Mouse (Mus musculus): ENCODE measurements at regions not wholly inside any gene's neighbourhood (a gene's known extent, or its start where the extent isn't known, plus 50 kb on each side); places are given as distances from the start of the nearest gene placed in this dataset.

DNA sequence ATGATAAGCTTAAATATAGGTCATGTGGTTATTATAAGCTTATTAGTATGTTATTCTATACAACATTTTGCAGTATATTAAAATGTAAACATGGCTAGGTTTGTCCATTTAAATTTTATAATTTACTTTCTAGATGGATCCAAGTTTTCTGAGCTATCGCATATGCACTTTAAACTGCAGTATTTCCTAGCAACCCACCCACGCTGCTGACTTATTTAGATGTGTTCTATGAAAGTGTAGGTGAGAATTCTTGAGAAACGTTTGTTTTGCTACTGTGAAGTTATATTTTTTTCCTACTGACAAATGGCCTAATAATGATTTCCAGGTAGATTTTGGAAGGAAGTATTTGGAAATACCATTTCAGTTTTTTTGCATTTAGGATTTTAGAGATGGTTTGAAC, 308.0 kb downstream of the Gbe1 start:
- no peak for DNase-seq

DNA sequence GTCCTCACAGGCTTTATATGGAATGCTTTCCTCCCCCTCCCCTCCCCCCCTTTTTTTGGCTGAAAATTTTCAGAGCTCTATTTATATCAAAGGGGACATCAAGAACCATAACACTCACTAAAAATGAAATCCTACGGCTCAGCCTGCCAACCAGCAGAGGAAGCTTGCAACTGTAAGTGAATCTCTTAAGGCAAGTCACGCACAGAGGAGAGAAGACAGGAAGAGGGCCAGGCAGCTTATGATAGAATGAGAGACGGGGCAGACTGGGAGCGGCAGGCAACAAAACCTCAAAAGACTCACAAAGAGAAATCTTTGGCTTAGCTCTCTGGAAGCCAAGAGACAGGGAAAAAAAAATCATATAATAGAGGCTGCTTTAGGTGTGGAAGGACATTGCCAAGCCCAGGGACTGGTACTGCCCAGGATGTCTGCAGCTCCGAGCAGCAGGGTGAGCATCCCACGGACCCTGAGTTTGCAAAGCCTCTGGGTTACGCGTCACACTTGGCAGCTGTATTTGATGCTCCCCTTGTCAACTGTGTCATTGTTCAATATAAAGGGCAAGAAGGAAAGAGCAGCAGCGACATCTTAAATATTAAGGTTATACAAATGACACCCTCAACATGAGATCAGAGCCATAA, 330.0 kb downstream of the Gbe1 start:
- no peak for DNase-seq

DNA sequence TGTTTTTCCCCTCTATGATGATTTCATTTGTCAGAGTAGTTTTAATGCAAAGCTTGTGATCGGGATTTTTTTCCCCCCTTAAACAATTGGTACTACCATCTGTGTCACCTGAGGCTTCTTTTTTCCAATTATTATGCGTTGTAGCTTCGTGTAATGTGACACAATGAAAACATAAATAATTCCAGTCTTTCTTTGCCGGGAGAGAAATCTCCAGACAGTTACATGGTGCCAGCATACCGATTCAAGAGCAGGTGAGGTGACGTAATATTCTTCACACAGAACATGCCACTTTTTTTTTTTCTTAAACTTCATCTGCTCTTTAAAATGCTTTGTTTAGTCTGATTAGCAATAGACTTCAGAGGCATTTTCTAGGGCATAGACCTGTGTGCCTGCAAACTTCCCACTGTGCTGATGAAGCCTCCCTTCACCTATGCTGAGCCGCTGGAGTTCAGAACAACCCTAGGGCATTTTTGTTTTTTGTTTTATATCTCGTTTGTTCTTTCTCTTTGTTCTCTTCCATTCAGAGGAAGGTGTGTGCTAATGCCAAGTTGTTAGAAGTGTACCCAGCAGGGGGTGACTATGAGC, 331.0 kb downstream of the Gbe1 start:
- no peak for DNase-seq

DNA sequence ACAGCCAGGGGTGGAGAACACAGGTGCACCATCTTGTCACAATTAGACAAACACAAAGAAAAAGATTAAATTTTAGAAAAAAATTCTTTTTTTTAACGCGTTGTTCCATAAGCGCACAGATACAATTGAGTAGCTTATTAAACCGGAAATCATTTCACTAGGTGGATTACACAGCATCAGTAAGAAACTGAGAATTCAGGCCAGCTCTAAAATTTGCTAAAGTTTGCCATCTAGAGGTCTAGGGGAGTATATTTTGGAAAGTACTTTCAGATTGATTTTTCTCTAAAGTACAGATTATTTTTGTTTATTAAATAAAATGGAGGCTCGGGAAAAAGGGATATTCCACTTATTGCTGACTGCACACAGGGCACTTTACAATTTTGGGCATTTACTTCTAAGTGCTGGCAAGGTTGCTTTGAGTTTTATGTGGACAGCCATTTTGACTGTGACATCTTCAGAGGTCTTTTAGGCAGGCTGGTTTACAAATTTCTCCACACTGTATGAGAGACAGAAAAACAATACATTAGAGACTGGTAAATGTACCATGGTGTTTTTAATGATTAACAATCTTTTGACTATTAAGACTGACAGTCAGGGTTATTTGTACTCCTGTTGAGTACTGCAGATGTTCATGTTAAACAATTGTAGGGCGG, 340.8 kb downstream of the Gbe1 start:
- no peak for DNase-seq

DNA sequence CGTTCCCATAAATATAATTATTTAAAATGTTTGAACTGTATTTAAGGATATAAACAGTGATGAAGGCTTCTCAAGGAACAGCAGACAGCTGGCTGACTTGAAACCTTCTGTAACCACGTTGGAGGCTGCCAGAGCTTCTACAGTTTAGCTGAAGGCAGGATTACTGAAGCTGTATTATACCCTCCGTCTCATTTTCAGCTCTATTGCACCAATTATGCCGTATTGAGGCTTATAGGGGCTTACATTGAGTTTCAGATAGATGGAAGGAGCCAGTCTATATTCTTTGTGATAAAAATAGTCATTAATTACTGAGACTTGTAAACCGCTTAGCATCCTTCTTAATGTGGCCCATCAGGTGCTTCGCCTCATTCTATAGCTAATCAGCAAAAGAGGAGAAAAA, 376.1 kb downstream of the Gbe1 start:
- DNase-seq = no peak

DNA sequence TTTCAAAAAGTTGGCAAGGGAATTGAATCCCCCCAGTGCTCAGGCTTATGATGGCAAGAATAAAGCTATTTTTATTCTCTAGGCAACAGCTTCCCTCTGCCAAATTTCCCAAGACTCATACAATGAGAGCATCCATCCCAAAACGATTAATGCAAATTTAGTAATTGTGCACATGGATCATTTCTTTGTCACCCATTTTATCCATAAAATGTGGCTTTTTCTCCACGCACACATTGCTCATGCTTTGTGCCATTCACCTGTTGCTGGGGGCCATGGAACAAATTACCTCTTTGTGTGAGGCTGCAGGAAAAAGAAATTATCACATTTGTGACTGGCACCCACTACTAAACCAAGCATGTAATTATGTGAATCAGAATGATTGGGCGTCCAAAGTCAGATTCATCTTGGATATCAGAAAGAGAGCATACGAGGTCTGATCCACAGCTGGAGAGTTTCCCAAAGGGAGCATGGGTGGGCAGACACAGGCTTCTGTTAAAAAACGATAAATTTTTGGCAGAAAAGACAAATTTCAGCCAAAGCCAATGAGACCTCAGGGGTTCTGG, 411.1 kb downstream of the Gbe1 start:
- no peak for DNase-seq

DNA sequence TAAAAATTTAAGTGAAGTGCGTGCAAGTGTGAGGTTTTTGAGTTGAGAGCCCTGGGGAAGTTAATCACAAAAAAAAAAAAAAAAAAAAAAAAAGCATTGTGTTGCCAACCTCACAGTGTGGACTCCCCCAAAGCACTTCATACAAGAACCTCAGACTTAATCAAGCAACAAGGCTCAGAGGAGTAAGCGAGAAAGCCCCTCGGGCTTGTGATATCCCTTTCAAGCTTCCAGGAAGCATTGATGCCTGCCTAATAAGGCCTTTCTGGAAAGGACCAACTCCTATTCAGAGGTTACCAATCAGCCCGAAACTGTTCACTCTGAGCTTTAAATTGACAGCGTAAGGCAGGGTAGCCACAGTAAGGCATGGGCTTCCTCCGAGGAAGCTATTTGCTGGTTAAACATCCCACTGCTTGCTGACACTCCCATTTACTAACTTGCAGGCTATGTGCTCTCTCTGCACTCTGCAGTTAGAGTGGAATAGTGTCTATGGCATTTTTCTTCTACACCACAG, 411.6 kb downstream of the Gbe1 start:
- DNase-seq = no peak

DNA sequence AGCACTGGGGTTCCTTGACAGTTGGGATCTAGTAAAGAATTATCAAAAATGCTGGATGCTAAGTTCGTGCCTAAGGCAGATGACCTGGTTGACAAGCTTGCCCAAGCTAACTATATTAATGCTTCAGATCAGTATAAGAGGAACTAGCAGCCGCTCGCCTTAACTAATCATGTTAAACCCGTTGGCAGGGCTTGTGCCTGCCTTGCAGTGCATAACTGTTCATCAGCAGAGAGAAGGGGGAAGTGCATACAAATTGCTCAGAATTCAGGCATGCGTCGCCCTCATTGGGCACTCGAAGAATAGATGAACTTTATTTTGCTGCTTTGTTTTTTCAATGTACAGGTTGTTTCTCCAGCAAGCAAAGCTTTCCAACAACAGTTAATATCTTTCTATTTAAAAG, 419.3 kb downstream of the Gbe1 start:
- no peak for DNase-seq

DNA sequence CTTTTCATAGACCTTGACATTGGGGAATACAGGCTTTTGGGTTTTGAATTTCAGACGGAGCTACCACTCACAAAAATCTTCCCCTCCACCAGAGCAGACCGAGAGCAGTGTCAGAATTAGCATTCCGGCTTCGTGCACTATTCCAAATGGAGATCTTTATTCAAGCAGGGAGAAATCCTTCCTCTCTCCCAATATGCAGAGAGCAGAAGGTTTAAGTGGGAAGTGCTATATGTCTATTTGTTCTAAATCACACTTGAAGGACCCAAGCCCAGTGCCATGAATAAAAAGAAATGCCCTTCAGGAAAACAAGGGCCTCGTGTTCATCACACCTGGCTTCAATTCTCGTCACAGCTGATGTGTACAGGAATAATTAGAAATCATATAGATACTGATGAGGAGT, 426.3 kb downstream of the Gbe1 start:
- no peak for DNase-seq

DNA sequence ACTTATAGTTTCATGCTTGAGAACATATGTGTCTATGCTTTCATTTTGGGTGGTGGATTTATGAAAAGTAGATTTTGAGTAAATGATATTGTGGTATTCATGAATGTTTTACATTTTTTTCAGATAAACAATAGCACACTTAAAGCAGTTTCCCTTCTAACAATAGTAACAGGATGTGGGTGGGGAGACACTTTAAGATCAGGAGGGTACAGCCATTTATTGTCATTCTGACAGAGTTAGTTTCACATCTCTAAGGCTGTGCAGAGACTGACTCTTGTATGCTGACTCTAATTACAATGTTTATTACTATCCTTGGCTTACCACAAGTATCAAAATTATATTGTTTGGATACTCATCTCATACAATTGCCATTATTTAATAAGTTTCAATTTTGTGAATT, 440.5 kb downstream of the Gbe1 start:
- DNase-seq = no peak

DNA sequence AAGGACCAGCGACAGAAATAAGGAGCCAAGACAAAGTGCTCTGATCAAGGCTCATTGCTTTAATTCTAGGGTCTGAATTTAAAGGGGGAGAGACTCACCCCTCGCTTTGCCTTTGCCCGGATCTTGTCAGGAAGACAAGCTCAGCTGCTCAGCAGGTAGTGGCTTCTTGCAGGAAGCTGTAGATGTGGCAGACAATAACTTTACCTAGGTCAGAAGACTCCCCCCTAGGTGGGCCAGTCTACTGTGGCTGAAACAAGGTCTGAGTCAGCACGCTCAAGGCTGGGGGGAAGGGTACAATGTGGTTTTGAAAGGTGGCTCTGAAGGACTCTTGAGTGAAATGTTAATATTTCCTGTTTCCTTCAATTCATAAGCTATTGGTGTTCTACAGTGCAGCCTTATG, 484.3 kb downstream of the Gbe1 start:
- DNase-seq = no peak

DNA sequence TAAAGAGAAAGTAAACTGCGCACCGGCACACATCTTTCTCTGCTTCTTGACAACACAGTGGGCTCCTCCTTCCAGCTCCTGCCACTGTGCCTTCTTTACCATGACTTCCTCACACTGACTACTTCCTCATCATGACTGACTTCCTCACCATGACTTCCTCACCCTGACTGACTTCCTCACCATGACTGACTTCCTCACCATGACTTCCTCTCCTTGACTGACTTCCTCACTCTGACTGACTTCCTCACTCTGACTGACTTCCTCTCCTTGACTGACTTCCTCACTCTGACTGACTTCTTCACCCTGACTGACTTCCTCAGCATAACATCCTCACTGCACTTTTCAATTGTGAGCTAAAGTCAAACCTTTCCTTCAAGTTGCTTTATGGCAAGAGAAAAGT, 489.8 kb downstream of the Gbe1 start:
- no peak for DNase-seq

DNA sequence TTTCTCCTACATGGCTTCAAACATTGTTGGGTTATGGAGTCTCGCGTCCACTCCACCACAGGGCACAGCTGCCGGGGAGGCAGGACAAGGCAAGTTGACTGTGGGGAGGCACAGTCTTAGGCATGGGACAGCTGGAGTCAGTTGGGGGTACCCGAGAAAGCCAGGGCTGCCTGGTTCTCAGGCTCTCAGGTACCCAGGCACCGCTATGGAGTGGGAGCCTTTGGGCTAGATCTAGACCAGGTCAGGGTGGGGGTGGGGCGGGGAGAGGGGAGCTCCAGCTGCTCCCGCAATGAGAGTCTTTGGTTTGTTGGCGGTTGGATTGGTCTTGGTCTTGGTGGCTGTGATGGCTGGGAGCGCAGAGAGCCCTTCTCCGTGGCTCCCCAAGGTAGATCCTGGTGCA, 512.2 kb downstream of the Gbe1 start:
- DNase-seq = no peak

DNA sequence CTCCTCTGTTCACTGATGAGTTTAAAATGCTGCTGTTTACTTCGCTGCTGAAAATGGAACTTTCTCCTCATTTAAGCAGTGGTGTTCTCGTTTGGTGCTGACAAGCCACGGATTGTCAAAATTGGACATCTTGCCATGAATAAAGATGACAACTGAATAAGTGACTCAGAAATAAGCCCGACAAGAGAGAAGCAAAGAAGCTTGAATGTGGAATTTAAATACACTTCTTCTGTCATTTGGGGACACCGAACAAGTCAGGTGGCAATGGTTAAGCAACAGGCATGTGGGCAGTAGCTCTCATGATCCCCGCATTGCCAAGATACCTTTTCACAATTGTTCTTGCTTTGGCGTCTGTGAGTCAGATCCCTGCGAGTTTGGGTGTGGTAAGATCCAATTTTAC, 521.3 kb downstream of the Gbe1 start:
- no peak for DNase-seq

DNA sequence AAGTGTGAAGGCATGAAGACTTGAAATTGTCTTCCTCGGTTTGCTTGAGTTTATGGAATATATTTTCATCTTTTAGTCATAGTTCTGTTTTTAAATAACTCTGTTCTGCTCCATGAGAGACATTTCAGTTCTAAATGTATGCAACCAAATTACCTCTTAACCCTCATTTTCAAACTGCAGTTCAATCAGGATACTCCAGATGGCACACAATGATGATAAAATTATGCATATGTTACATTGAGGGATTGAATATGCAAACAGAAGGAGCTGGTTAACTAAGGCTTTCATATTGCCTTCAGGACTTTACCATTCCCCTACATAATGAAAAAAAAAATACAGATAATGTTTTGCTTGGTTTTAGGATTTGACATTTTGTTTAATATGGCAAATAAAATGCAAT, 524.4 kb downstream of the Gbe1 start:
- DNase-seq = no peak

DNA sequence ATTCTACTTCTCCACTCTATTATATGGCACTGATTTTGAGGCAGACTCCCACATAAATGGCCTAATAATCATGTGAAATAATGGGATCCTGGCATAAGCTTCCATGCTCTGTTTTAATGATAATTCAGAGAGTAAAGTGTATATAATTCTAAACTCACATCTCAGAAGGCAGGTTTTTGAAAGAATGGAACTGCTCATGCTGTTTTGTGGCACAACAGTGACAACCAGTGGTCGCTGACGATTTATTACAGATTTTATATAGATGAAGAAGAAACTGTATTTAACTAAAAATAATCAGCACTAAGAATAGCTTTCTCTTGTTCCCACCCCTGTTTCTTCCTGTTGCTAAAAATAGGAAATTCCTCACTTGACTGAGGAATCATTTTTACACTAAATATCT, 554.5 kb downstream of the Gbe1 start:
- DNase-seq = peak in 1 of 2 experiments; percentile 2

DNA sequence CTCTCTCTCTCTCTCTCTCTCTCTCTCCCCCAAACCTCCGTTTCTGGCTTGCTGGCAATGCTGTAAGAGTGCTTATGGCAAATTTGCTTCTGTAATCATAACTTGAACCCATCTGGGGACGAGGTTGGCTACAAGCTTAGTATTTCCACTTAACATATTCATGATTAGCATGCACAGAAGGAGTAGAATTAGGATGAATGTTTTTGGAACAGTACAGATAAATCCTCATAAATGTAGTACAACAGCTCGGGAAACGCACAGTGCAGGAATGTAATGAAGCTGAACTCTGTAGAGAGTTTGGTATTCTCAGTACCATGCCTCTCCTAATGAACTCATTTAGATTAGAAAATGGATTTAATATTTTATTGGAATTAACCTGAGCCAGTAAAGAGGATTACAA, 555.5 kb downstream of the Gbe1 start:
- DNase-seq = no peak

DNA sequence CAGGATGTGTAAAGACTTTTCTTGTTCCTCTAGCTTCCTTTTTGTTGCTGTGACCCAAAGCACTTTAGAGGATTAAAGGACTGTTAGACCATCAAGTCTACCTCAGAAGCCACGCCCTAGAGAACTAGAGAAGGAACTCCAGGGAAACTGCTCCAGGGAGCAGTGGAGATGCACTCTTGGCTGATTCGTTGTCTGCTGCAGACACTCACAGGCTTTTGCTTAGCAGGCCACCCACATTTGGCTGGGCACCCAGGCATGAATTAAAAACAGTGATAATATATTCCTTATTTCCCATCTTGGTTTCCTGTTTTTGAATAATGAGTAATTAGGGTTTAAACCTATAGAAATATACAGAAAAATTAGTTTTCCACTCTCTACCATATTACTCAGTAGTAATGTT, 560.3 kb downstream of the Gbe1 start:
- DNase-seq = no peak

DNA sequence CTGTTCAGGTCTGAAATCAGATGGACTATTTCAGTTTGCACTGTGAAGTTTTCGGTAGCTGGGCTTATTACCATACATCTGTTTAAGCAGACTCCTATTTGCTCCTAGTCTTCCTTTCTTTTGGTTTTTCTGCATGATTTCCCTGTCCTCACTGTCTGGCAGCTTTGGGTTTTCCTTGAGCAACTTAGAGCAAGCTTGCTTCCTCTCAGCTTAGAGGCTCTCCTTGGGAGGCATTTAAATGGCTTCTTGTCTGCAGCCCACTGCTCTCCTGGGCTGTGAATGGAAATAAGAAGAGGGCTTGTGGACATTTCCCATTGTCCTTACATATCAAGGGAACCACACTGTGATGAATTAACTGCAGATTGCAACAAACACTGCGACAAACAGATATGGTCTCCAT, 566.9 kb downstream of the Gbe1 start:
- no peak for DNase-seq

DNA sequence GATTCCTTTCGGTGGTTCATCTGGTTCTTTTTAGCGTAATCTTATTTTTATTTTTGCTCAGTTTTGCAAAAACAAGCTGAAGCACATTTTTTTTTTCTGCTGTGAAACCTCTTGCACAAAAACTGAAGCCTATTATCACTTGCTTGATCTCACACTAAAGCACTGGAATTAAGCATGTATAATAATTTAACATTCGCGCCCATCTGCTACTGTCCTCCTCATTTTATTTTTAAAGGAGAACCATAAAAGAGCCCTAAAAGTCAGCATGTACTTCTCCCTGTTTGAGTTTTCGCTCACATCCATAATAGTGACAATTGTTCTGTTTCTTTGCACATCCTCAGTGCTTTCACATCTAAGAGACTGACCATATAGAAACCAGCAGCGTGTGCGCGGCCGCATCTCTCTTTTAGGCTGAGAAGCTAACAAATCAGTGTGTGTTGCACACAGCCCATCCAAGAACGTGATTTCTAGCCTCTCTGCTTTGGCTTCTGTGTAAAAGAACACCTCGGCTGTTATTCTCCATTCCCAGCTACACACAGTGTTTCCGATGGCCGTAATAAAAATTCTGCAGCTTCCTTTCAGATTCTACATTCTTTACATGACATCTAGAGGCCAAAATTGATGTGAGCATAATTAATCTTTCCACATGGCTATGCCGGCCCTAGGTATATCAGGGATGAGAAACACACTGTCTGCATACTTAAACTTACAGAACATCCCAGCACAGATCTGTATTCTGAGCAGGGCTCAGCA, 567.5 kb downstream of the Gbe1 start:
- DNase-seq = no peak

DNA sequence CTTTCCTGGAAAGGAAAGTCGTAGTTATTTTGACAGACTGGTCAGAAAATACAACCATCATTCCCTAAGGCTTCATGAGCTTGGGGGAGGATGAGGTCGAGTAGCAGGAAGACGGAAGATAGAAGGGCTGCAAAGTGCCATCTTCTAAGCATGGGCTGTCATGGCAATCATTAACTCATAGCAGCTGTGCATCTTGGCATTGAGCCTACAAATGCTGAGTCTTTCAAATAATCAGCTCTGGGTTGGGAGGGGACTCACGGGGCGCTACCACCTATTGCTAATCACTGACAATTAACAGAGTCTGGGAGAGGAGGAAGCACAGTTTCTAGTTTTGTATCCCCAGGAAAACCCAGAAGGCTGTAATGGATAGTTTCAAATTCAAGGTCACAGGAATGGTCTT, 586.3 kb downstream of the Gbe1 start:
- DNase-seq = no peak

DNA sequence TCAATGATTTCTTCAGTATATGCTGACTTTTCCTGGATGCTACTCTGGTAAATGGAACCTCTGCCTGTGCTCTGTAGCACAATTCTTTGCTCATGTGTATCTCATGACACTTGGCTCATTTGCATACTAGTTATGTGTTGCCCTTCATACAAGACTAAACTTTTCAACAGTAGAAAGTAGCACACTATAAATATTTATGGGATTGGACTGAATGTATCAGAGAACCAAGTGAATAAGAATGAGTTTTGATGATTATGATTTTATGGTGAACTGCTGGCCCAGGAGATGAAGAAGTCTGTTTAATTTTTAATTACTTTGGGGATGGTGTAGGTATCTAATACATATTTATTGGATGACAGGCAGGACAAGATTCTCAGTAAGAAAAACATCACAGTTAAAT, 606.3 kb downstream of the Gbe1 start:
- no peak for DNase-seq

DNA sequence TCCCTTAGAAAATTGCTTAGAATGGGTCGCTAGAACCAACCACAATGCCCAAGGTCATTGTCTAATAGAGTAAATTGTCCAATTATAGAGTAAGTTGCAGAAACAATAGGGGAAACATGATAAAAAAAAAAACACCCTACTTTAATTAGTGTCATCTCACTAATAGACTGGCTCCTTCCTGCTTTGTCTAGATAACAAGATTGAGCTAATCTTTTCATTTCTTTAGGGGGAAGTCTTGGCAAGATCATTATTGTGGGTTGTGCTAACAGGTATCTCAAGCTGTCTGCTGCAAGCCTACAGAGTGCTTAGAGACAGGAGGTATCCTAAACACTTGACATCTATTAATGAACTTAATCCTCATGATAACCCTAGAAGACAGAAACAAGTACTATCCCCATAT, 615.9 kb downstream of the Gbe1 start:
- no peak for DNase-seq
